Mouse (Mus musculus) lung, embryonic 14.5 days (tissue): ENCODE measurements at regions not wholly inside any gene's neighbourhood (a gene's known extent, or its start where the extent isn't known, plus 50 kb on each side); places are given as distances from the start of the nearest gene placed in this dataset.
"Not testable (repeated sequence)": the region's sequence is repeated elsewhere in the genome, so short reads cannot be mapped to it uniquely, and the experiment has no call there.

ENCODE experiments used
- ATAC-seq: fragments of 200-750 bp; cut with Nextera tagmentation; 2 replicates; pipeline ENCODE4 v1.8.0; 2017; ENCODE audit warnings: mild to moderate bottlenecking, moderate TSS enrichment, moderate library complexity; ENCODE audit not compliant: insufficient read depth
- DNase-seq: peaks from one replicate; pipeline ENCODE4 v3.0.0-alpha.2; 2015
- H3K27ac ChIP-seq: fragments of 300-500 bp; sonication (generic); 2 replicates; pipeline ENCODE4 v1.5.1; 2014; ENCODE audit warnings: low read depth, mild to moderate bottlenecking, moderate library complexity
- H3K27me3 ChIP-seq: fragments of 300-500 bp; sonication (generic); 2 replicates; pipeline ENCODE4 v1.6.1; 2014; ENCODE audit warnings: low read length, control low read depth; ENCODE audit not compliant: insufficient read depth
- H3K36me3 ChIP-seq: fragments of 300-500 bp; sonication (generic); 2 replicates; pipeline ENCODE4 v1.6.1; 2014; ENCODE audit warnings: control low read depth; ENCODE audit not compliant: insufficient read depth
- H3K4me1 ChIP-seq: fragments of 300-500 bp; sonication (generic); 2 replicates; pipeline ENCODE4 v1.6.1; 2014; ENCODE audit warnings: antibody characterized with exemption, control low read depth; ENCODE audit not compliant: insufficient read depth
- H3K4me2 ChIP-seq: fragments of 300-500 bp; sonication (generic); 2 replicates; pipeline ENCODE4 v1.6.1; 2014; ENCODE audit warnings: mild to moderate bottlenecking
- H3K4me3 ChIP-seq: fragments of 300-500 bp; sonication (generic); 2 replicates; pipeline ENCODE4 v1.5.1; 2014; ENCODE audit warnings: low read depth, low read length
- H3K9ac ChIP-seq: fragments of 300-500 bp; sonication (generic); 2 replicates; pipeline ENCODE4 v1.6.1; 2014
- H3K9me3 ChIP-seq: fragments of 300-500 bp; sonication (generic); 2 replicates; pipeline ENCODE4 v1.6.1; 2016; ENCODE audit warnings: low read depth, low read length, control low read depth
- CTCF ChIP-seq: IDR thresholded peaks from 2 replicates; pipeline ENCODE4 v1.5.1; 2016; ENCODE audit warnings: antibody characterized with exemption, low read depth
- WGBS: fragments of 180-500 bp; shearing (Covaris S2); extraction: QIAGEN DNeasy Blood & Tissue Kit; methylation state at CpG from one replicate; pipeline ENCODE4 v1.1.7; 2014; 5-methylcytosine and 5-hydroxymethylcytosine counted together

DNA sequence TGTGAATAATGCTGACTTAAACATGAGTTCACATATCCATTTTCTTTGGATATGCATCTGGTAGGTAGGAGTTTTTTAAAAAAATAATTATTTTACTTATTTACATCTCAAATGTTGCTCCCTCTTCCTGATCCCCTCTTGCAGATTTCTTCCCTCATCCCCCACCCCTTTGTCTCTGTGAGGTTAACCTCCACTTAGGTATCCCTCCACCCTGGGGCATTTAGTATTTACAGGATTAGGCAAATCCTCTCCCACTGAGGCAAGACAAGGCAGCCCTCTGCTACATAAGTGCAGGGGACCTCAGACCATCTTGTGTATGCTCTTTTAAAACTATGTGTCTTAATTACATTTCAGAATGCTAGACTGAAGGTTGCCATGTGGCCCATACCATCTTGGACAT lies 155.2 kb upstream of the Shcbp1 start:
- H3K9ac ChIP-seq, result no peak overlapping the region

DNA sequence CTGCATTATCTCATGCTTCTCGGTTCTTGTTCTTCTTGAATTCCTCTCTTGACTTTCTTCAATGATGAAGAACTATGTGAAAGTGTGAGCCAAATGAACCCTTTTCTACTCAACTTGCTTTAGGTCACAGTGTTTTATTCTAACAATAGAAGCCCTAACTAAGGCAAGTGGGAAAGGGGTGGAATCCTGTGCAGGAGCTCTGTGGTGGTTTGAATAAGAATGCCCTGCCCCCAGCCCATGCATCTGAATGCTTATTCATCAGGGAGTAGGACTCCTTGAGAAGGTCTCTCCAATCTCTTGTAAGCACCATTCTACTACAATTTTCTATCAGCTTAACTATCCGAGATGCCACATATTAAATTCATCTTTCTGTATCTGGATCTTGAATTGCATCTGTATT lies 154.7 kb upstream of the Shcbp1 start:
- Histone ChIP-seq H3K9ac (no peak overlapping the region), H3K9me3 (no peaks in the 10 kb centered on the region), H3K4me1 (no peaks in the 10 kb centered on the region), H3K27me3 (no peaks in the 10 kb centered on the region), H3K36me3 (no peaks in the 10 kb centered on the region), H3K27ac (no peak overlapping the region), H3K4me2 (no peak overlapping the region), H3K4me3 (no peak overlapping the region)
- DNase-seq, result no peak
- ATAC-seq, result no peak
- no peak for TF ChIP-seq CTCF
- WGBS, result 51% methylated on average over 2 of the region's 2 CpGs

More for the DNA sequence above, 155.2 kb upstream of the Shcbp1 start:
- Histone ChIP-seq H3K27ac (no peak overlapping the region), H3K36me3 (no peaks in the 10 kb centered on the region), H3K4me3 (no peak overlapping the region), H3K27me3 (no peaks in the 10 kb centered on the region), H3K9me3 (no peaks in the 10 kb centered on the region), H3K4me1 (no peaks in the 10 kb centered on the region), H3K4me2 (no peak overlapping the region)
- no peak for TF ChIP-seq CTCF
- no peak for DNase-seq
- ATAC-seq, result no peak

DNA sequence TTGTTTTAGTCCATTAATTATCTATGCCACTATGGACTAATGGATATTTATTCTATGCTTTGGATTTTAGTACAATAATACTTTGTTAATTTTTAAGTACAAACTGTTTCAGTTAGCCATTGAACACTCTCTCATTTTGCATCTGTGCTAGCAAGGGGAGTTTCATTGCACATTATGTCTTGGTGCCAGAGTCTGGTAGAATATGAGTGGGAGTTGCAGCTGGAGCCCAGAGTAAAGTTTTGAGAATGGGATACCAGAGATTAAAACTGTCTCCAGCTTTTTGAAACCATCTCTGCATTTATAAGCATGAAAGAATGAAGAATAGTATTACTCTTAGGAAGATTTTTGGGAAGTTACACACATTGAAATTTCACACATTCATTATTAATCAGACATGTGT lies 137.1 kb upstream of the Shcbp1 start:
- no peak for DNase-seq
- no peak overlapping the region for H3K4me2 ChIP-seq
- no peak for TF ChIP-seq CTCF

GRCm38 (mm10) chr8:4895046-4895445 lies 115.7 kb upstream of the Shcbp1 start:
- no peak overlapping the region for H3K9ac ChIP-seq
- DNase-seq, result no peak
- 82% methylated on average over 2 of the region's 2 CpGs for WGBS
- H3K4me1 ChIP-seq, result no peaks in the 10 kb centered on the region
- H3K4me2 ChIP-seq, result no peak overlapping the region
- no peaks in the 10 kb centered on the region for H3K9me3 ChIP-seq
- no peak for TF ChIP-seq CTCF
- H3K36me3 ChIP-seq, result no peaks in the 10 kb centered on the region
- H3K27ac ChIP-seq, result no peak overlapping the region
- H3K27me3 ChIP-seq, result no peaks in the 10 kb centered on the region
- no peak for ATAC-seq
- no peak overlapping the region for H3K4me3 ChIP-seq

More for the DNA sequence above, 137.1 kb upstream of the Shcbp1 start:
- Histone ChIP-seq H3K9ac (no peak overlapping the region), H3K27me3 (no peaks in the 10 kb centered on the region), H3K4me3 (no peak overlapping the region), H3K36me3 (no peaks in the 10 kb centered on the region), H3K9me3 (no peaks in the 10 kb centered on the region), H3K27ac (no peak overlapping the region), H3K4me1 (no peaks in the 10 kb centered on the region)
- no peak for ATAC-seq

- peak; percentile 80 for DNase-seq
- not testable (repeated sequence) for H3K4me3 ChIP-seq, H3K9ac ChIP-seq, H3K27ac ChIP-seq, H3K36me3 ChIP-seq, H3K9me3 ChIP-seq, H3K4me1 ChIP-seq, H3K4me2 ChIP-seq, H3K27me3 ChIP-seq
- TF ChIP-seq CTCF, result peak; percentile 71
- whole genome bisulfite sequencing, result 64% methylated on average over 7 of the region's 7 CpGs
- peak; percentile 77; the same call in 1 of the 2 replicates for ATAC-seq
These were observed 89.4 kb upstream of the Shcbp1 start for GRCm38 (mm10) chr8:4868761-4869160.

DNA sequence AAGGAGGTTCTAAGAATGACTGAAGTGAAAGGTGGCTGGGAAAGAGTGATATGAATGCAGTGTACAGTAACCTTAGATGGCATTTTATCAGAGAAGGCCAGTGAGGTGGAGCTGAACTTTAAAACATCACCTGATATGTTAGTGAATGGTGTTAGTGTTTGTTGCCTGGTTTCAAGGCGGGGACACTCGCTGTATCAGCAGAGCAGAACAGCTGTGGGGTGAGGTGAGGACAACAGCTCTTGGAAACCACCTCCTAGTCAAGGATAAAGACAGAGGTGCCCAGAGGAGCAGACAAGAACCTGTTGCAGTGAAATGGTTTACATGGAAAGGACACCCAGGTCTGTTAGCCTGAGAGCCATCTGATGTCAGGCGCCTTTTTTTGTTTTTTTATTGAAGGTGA lies 59.7 kb upstream of the Shcbp1 start:
- no peak overlapping the region for H3K4me3 ChIP-seq
- H3K9ac ChIP-seq, result no peak overlapping the region
- no peak for TF ChIP-seq CTCF
- DNase-seq, result no peak
- H3K9me3 ChIP-seq, result no peaks in the 10 kb centered on the region
- H3K4me1 ChIP-seq, result no peaks in the 10 kb centered on the region
- 82% methylated on average over 3 of the region's 3 CpGs for WGBS
- H3K4me2 ChIP-seq, result no peak overlapping the region
- H3K27me3 ChIP-seq, result no peaks in the 10 kb centered on the region
- H3K27ac ChIP-seq, result no peak overlapping the region
- no peaks in the 10 kb centered on the region for H3K36me3 ChIP-seq
- no peak for ATAC-seq

DNA sequence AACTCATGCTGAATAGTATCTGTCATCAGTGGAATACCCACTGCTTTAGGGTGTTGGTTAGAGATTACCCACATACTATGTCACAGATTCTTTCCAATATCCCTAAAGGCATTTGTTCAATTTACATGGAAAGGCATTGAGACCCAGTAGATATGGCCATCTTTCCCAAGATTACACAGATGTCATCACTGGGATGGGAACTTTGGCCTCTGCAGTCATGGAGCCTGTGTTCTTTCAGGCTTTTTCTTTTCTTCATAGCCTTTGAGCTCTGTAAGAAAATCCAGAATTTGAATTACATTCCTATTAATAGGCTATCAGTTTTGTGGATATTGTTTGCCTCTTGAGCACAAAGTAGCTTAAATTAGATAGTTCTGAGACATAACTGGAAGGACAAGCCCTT lies 59.2 kb upstream of the Shcbp1 start:
- Histone ChIP-seq H3K4me2 (no peak overlapping the region), H3K9ac (no peak overlapping the region), H3K27ac (peak overlapping the region; percentile 62; the same call in 1 of the 2 replicates), H3K4me3 (no peak overlapping the region), H3K4me1 (no peaks in the 10 kb centered on the region), H3K27me3 (no peaks in the 10 kb centered on the region), H3K36me3 (no peaks in the 10 kb centered on the region), H3K9me3 (no peaks in the 10 kb centered on the region)
- no peak for ATAC-seq
- TF ChIP-seq CTCF, result no peak
- DNase-seq, result no peak

GRCm38 (mm10) chr8:4837719-4838118 lies 58.4 kb upstream of the Shcbp1 start:
- DNase-seq (peak; percentile 48), ATAC-seq (peak; percentile 78)
- Histone ChIP-seq H3K4me2 (no peak overlapping the region), H3K27me3 (no peaks in the 10 kb centered on the region), H3K9me3 (no peaks in the 10 kb centered on the region), H3K9ac (no peak overlapping the region), H3K4me1 (no peaks in the 10 kb centered on the region), H3K4me3 (no peak overlapping the region), H3K27ac (no peak overlapping the region), H3K36me3 (no peaks in the 10 kb centered on the region)
- 50% methylated on average over 2 of the region's 2 CpGs for WGBS
- TF ChIP-seq CTCF, result no peak
